Mouse (Mus musculus) urinary bladder, postnatal 14 days (tissue): Measurements from ENCODE around the gene Osbp2.

ENCODE experiments used
- DNase-seq: peaks from one replicate; pipeline ENCODE4 v3.0.0; 2021; ENCODE audit warnings: low spot score

The Osbp2 gene

GRCm38 (mm10) chr11:3759433-3759832 lies 104.3 kb downstream of the Osbp2 start:
- no peak for DNase-seq

- no peak for DNase-seq
These were observed 108.4 kb downstream of the Osbp2 start for GRCm38 (mm10) chr11:3755341-3755740.

- DNase-seq: no peak
These were observed 109.0 kb downstream of the Osbp2 start for GRCm38 (mm10) chr11:3754685-3755084.

- no peak for DNase-seq
These were observed 109.8 kb downstream of the Osbp2 start for GRCm38 (mm10) chr11:3753897-3754296.

GRCm38 (mm10) chr11:3752766-3753165 lies 110.9 kb downstream of the Osbp2 start:
- no peak for DNase-seq

- no peak for DNase-seq
These were observed 113.9 kb downstream of the Osbp2 start for GRCm38 (mm10) chr11:3749831-3750230.

GRCm38 (mm10) chr11:3742449-3742848 lies 121.3 kb downstream of the Osbp2 start:
- DNase-seq: no peak

GRCm38 (mm10) chr11:3741183-3741582 lies 122.5 kb downstream of the Osbp2 start:
- no peak for DNase-seq

- no peak for DNase-seq
These were observed 124.9 kb downstream of the Osbp2 start for GRCm38 (mm10) chr11:3738778-3739177.

GRCm38 (mm10) chr11:3735715-3736114 lies 128.0 kb downstream of the Osbp2 start:
- DNase-seq: no peak

GRCm38 (mm10) chr11:3733933-3734636 lies 129.6 kb downstream of the Osbp2 start:
- DNase-seq: no peak

- no peak for DNase-seq
These were observed 132.2 kb downstream of the Osbp2 start for GRCm38 (mm10) chr11:3731469-3731868.

- no peak for DNase-seq
These were observed 136.1 kb downstream of the Osbp2 start for GRCm38 (mm10) chr11:3727438-3728105.

GRCm38 (mm10) chr11:3725331-3726054 lies 138.2 kb downstream of the Osbp2 start:
- no peak for DNase-seq

GRCm38 (mm10) chr11:3724726-3725125 lies 139.0 kb downstream of the Osbp2 start:
- DNase-seq: no peak

- DNase-seq: no peak
These were observed 139.8 kb downstream of the Osbp2 start for GRCm38 (mm10) chr11:3723910-3724309.

- DNase-seq: no peak
These were observed 140.8 kb downstream of the Osbp2 start for GRCm38 (mm10) chr11:3722861-3723260.

- DNase-seq: no peak
These were observed 141.7 kb downstream of the Osbp2 start for GRCm38 (mm10) chr11:3722036-3722435.

- DNase-seq: no peak
These were observed 147.0 kb downstream of the Osbp2 start for GRCm38 (mm10) chr11:3716662-3717061.

GRCm38 (mm10) chr11:3714486-3714885 lies 149.2 kb downstream of the Osbp2 start:
- peak; percentile 60 for DNase-seq

- DNase-seq: no peak
These were observed 153.5 kb downstream of the Osbp2 start for GRCm38 (mm10) chr11:3710203-3710602.

- no peak for DNase-seq
These were observed 156.6 kb downstream of the Osbp2 start for GRCm38 (mm10) chr11:3707057-3707456.

GRCm38 (mm10) chr11:3704404-3704803 lies 159.3 kb downstream of the Osbp2 start:
- no peak for DNase-seq
